Mouse (Mus musculus) liver, postnatal 0 days (tissue): ENCODE measurements at regions not wholly inside any gene's neighbourhood (a gene's known extent, or its start where the extent isn't known, plus 50 kb on each side); places are given as distances from the start of the nearest gene placed in this dataset.

ENCODE experiments used
- CTCF ChIP-seq: sonication (generic); IDR thresholded peaks from 2 replicates; pipeline ENCODE4 v1.5.1; 2016; ENCODE audit warnings: antibody characterized with exemption, low read depth
- EP300 ChIP-seq: IDR thresholded peaks from 2 replicates; pipeline ENCODE4 v1.6.1; 2016; ENCODE audit warnings: antibody characterized with exemption, low read depth, mild to moderate bottlenecking

- TF ChIP-seq CTCF (no peak), EP300 (no peak)
These were observed 70.8 kb upstream of the Tle4 start for GRCm38 (mm10) chr19:14668512-14669181.
